Mouse (Mus musculus) C2C12 (cell line): ENCODE measurements around the gene Ccdc105. TPM values are rescaled to one million over a fixed set of nuclear protein-coding genes. Genes with fewer than 3 reads are reported as not detected.
A peak's percentile ranks its signal among the peaks of the same experiment; 100 is the strongest.

ENCODE experiments used
- H3K27me3 ChIP-seq: one replicate; pipeline ENCODE4 v1.6.1; 2011; ENCODE audit not compliant: control insufficient read depth, insufficient read depth, insufficient read length
- H3K36me3 ChIP-seq: one replicate; pipeline ENCODE4 v1.6.1; 2011; ENCODE audit not compliant: control insufficient read depth, insufficient read depth
- H3K4me3 ChIP-seq: one replicate; pipeline ENCODE4 v1.5.1; 2011; ENCODE audit warnings: mild to moderate bottlenecking, control low read depth; ENCODE audit not compliant: poor library complexity, insufficient read depth, severe bottlenecking
- H3K79me2 ChIP-seq: one replicate; pipeline ENCODE4 v1.6.1; 2011; ENCODE audit not compliant: control insufficient read depth, insufficient read depth
- H3K79me3 ChIP-seq: one replicate; pipeline ENCODE4 v1.6.1; 2011; ENCODE audit warnings: low read depth, control low read depth
- H3ac ChIP-seq: one replicate; pipeline ENCODE3; 2011; ENCODE audit warnings: low read depth; ENCODE audit not compliant: control insufficient read depth, insufficient read length
- CEBPB ChIP-seq: IDR thresholded peaks from one replicate; pipeline ENCODE4 v1.6.1; 2011; ENCODE audit warnings: low read depth, mild to moderate bottlenecking, control low read depth, moderate library complexity
- CTCF ChIP-seq: IDR thresholded peaks from one replicate; pipeline ENCODE4 v1.5.1; 2011; ENCODE audit not compliant: control insufficient read depth, insufficient read depth, insufficient read length
- FOSL1 ChIP-seq: IDR thresholded peaks from one replicate; pipeline ENCODE4 v1.8.0; 2011; ENCODE audit warnings: mild to moderate bottlenecking, low read length; ENCODE audit not compliant: poor library complexity, insufficient read depth, severe bottlenecking
- MAX ChIP-seq: IDR thresholded peaks from one replicate; pipeline ENCODE4 v1.6.1; 2011; ENCODE audit warnings: mild to moderate bottlenecking, control low read depth
- MYOD1 ChIP-seq: IDR thresholded peaks from one replicate; pipeline ENCODE4 v1.6.1; 2011; ENCODE audit warnings: low read depth; ENCODE audit not compliant: control insufficient read depth, insufficient read length
- MYOG ChIP-seq: IDR thresholded peaks from one replicate; pipeline ENCODE4 v1.6.1; 2011; ENCODE audit not compliant: control insufficient read depth, insufficient read length; ENCODE audit errors: extremely low read depth
- USF1 ChIP-seq: IDR thresholded peaks from one replicate; pipeline ENCODE4 v1.6.1; 2011; ENCODE audit warnings: low read depth, mild to moderate bottlenecking, control low read depth, moderate library complexity
- polyA plus RNA-seq: library from polyadenylated mRNA; unstranded; fragments of >200 nt; fragmentation: generic; extraction: Trizol; gene quantifications from one replicate; pipeline ENCODE4 v1.2.1, GENCODE M21; 2012; ENCODE audit warnings: missing spikeins

Gene Ccdc105
- polyA plus RNA-seq, 1 experiment, result not detected

GRCm38 (mm10) chr10:78775830-78776229 is 23.0 kb upstream of the Ccdc105 start:
- TF ChIP-seq CTCF (no peak), MYOG (no peak), USF1 (no peak), MYOD1 (no peak), FOSL1 (no peak), CEBPB (no peak), MAX (no peak)
- Histone ChIP-seq H3K36me3 (no peaks in the 10 kb centered on the region), H3K4me3 (no peak overlapping the region), H3K79me2 (no peaks in the 10 kb centered on the region), H3K27me3 (no peaks in the 10 kb centered on the region), H3K79me3 (no peaks in the 10 kb centered on the region), H3ac (no peak overlapping the region)

- no peaks in the 10 kb centered on the region for H3K79me2 ChIP-seq
- no peaks in the 10 kb centered on the region for H3K36me3 ChIP-seq
- no peaks in the 10 kb centered on the region for H3K79me3 ChIP-seq
- H3K4me3 ChIP-seq, result no peak overlapping the region
- no peaks in the 10 kb centered on the region for H3K27me3 ChIP-seq
- TF ChIP-seq MAX (no peak), USF1 (no peak), MYOD1 (no peak), CTCF (no peak), MYOG (no peak), CEBPB (no peak), FOSL1 (no peak)
- H3ac ChIP-seq, result no peak overlapping the region
These were observed 12.7 kb upstream of the Ccdc105 start for GRCm38 (mm10) chr10:78765570-78765969.

GRCm38 (mm10) chr10:78756021-78756420 is 3.2 kb upstream of the Ccdc105 start:
- no peak overlapping the region for H3K4me3 ChIP-seq
- TF ChIP-seq CTCF (peak; percentile 35), CEBPB (no peak)
- peaks cover 9% of the 10 kb centered on the region for H3K27me3 ChIP-seq
- H3K36me3 ChIP-seq, result no peaks in the 10 kb centered on the region
- no peaks in the 10 kb centered on the region for H3K79me2 ChIP-seq
- no peaks in the 10 kb centered on the region for H3K79me3 ChIP-seq
- H3ac ChIP-seq, result no peak overlapping the region

GRCm38 (mm10) chr10:78748946-78749345 is 3.9 kb downstream of the Ccdc105 start:
- Histone ChIP-seq H3K79me3 (no peaks in the 10 kb centered on the region), H3K79me2 (no peaks in the 10 kb centered on the region), H3K36me3 (no peaks in the 10 kb centered on the region), H3K27me3 (peaks cover 9% of the 10 kb centered on the region), H3ac (no peak overlapping the region), H3K4me3 (no peak overlapping the region)
- no peak for TF ChIP-seq USF1
- no peak for TF ChIP-seq MAX
- no peak for TF ChIP-seq MYOG
- TF ChIP-seq FOSL1, result no peak
- no peak for TF ChIP-seq CEBPB
- no peak for TF ChIP-seq CTCF
- no peak for TF ChIP-seq MYOD1

- H3K4me3 ChIP-seq, result no peak overlapping the region
- TF ChIP-seq USF1 (no peak), MAX (no peak), MYOD1 (no peak), FOSL1 (no peak), CTCF (no peak), CEBPB (no peak), MYOG (no peak)
- H3K79me3 ChIP-seq, result no peaks in the 10 kb centered on the region
- H3K36me3 ChIP-seq, result no peaks in the 10 kb centered on the region
- H3K79me2 ChIP-seq, result no peaks in the 10 kb centered on the region
- H3ac ChIP-seq, result no peak overlapping the region
- peaks cover 9% of the 10 kb centered on the region for H3K27me3 ChIP-seq
These were observed 4.7 kb downstream of the Ccdc105 start for GRCm38 (mm10) chr10:78748161-78748560.

GRCm38 (mm10) chr10:78747035-78747721 is 5.7 kb downstream of the Ccdc105 start:
- Histone ChIP-seq H3K4me3 (no peak overlapping the region), H3K36me3 (no peaks in the 10 kb centered on the region)

More at GRCm38 (mm10) chr10:78747035-78747721, 5.7 kb downstream of the Ccdc105 start:
- Histone ChIP-seq H3ac (no peak overlapping the region), H3K79me2 (no peaks in the 10 kb centered on the region), H3K79me3 (no peaks in the 10 kb centered on the region), H3K27me3 (peaks cover 2% of the 10 kb centered on the region)
- no peak for TF ChIP-seq FOSL1
- TF ChIP-seq MYOG, result no peak
- TF ChIP-seq MYOD1, result no peak
- TF ChIP-seq MAX, result no peak
- TF ChIP-seq USF1, result no peak
- no peak for TF ChIP-seq CEBPB
